Mouse (Mus musculus) limb, embryonic 14.5 days (tissue): Measurements from ENCODE around the gene Gnptab. TPM values are rescaled to one million over a fixed set of nuclear protein-coding genes. Genes with fewer than 3 reads are reported as not detected.
"Not testable (repeated sequence)": the region's sequence is repeated elsewhere in the genome, so short reads cannot be mapped to it uniquely, and the experiment has no call there.

Source experiments
- ATAC-seq: fragments of 200-750 bp; cut with Nextera tagmentation; 2 replicates; pipeline ENCODE4 v1.8.0; 2017; ENCODE audit warnings: low read depth, moderate number of reproducible peaks, moderate TSS enrichment; ENCODE audit not compliant: low FRiP score
- DNase-seq: peaks from one replicate; pipeline ENCODE4 v3.0.0-alpha.2; 2015; ENCODE audit warnings: low spot score
- H3K27ac ChIP-seq: fragments of 300-500 bp; sonication (generic); replicated peaks from 2 replicates; pipeline ENCODE4 v1.5.1; 2014; ENCODE audit warnings: low read depth, mild to moderate bottlenecking, low read length, moderate library complexity, mixed read lengths
- H3K27me3 ChIP-seq: fragments of 300-500 bp; sonication (generic); 2 replicates; pipeline ENCODE4 v1.6.1; 2014; ENCODE audit warnings: low read length, mixed read lengths; ENCODE audit not compliant: control insufficient read depth, insufficient read depth
- H3K36me3 ChIP-seq: fragments of 300-500 bp; sonication (generic); 2 replicates; pipeline ENCODE4 v1.6.1; 2014; ENCODE audit warnings: mild to moderate bottlenecking, low read length, moderate library complexity, mixed read lengths; ENCODE audit not compliant: control insufficient read depth, insufficient read depth
- H3K4me1 ChIP-seq: fragments of 300-500 bp; sonication (generic); 2 replicates; pipeline ENCODE4 v1.6.1; 2014; ENCODE audit warnings: antibody characterized with exemption, low read length, mixed read lengths; ENCODE audit not compliant: control insufficient read depth, insufficient read depth
- H3K4me2 ChIP-seq: fragments of 300-500 bp; sonication (generic); replicated peaks from 2 replicates; pipeline ENCODE4 v1.6.1; 2014; ENCODE audit warnings: low read depth, mild to moderate bottlenecking, low read length, moderate library complexity; ENCODE audit not compliant: severe bottlenecking
- H3K4me3 ChIP-seq: fragments of 300-500 bp; sonication (generic); replicated peaks from 2 replicates; pipeline ENCODE4 v1.5.1; 2014; ENCODE audit warnings: low read length
- H3K9ac ChIP-seq: fragments of 300-500 bp; sonication (generic); 2 replicates; pipeline ENCODE4 v1.6.1; 2014; ENCODE audit warnings: mild to moderate bottlenecking, low read depth, low read length, moderate library complexity; ENCODE audit not compliant: severe bottlenecking
- H3K9me3 ChIP-seq: fragments of 300-500 bp; sonication (generic); 2 replicates; pipeline ENCODE4 v1.6.1; 2016; ENCODE audit warnings: low read length; ENCODE audit not compliant: control insufficient read depth
- POLR2A ChIP-seq: fragments of 200-500 bp; IDR thresholded peaks from 2 replicates; pipeline ENCODE4 v1.8.0; 2012; ENCODE audit warnings: inconsistent platforms, mild to moderate bottlenecking, moderate library complexity, borderline replicate concordance; ENCODE audit not compliant: insufficient read depth, insufficient read length; ENCODE audit errors: extremely low read depth
- WGBS: fragments of 180-500 bp; shearing (Covaris S2); extraction: QIAGEN DNeasy Blood & Tissue Kit; methylation state at CpG from one replicate; pipeline ENCODE4 v1.1.7; 2014; 5-methylcytosine and 5-hydroxymethylcytosine counted together
- polyA plus RNA-seq, 2 experiments: library from polyadenylated mRNA; depleted of rRNA in 1 of 2; stranded (reverse) in 1 of 2; unstranded in 1 of 2; fragments of >200 nt; fragmentation: Nextera tagmentation in 1 of 2; extraction: Ambion mirVana in 1 of 2; gene quantifications; 2 replicates each; pipeline versions ENCODE4 v1.2.1 to v1.2.3; 2012 to 2014

The Gnptab gene
- polyA plus RNA-seq, 2 experiments: 8.9 to 19.7 TPM

DNA sequence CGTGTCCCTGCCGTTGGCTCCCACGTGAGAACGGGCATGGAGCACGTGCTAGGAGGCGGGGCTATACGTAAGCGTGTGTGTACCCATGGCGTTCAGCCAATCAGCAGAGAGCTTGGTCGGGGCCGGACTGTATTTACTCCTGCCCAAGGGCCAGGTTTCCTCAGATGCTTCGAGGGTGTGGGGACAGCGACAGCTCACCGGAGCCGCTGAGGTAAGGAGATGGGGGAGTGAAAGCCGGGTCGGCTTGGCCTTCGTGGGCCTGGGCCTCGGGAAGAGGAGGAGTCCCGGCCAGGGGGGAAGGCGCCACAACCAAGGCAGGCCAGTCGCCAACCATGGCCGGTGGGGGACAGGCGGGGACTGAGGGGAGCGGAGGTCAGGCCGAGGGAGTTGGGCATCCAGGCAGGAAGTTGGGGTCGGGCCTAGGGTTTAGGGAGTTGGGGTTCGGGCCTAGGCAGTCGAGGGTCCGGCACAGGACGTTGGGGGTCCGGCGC is 80.6 kb downstream of the Gnptab start, which contains the start of gene Sycp3:
TSS of gene Sycp3 (plus strand) at position 68 of the 491 bp plus-strand sequence.
- no peaks in the 10 kb centered on the region for H3K27me3 ChIP-seq
- H3K4me3 ChIP-seq: no peak within 1 kb of the TSS
- no peaks in the 10 kb centered on the region for H3K36me3 ChIP-seq
- WGBS: 88% methylated on average over 33 of the region's 33 CpGs
- DNase-seq (no peak), ATAC-seq (no peak)
- no peaks in the 10 kb centered on the region for H3K4me1 ChIP-seq
- no peak within 1 kb of the TSS for H3K9ac ChIP-seq
- no peak for TF ChIP-seq POLR2A
- no peak within 1 kb of the TSS for H3K27ac ChIP-seq
- H3K4me2 ChIP-seq: no peak within 1 kb of the TSS
- H3K9me3 ChIP-seq: no peaks in the 10 kb centered on the region

DNA sequence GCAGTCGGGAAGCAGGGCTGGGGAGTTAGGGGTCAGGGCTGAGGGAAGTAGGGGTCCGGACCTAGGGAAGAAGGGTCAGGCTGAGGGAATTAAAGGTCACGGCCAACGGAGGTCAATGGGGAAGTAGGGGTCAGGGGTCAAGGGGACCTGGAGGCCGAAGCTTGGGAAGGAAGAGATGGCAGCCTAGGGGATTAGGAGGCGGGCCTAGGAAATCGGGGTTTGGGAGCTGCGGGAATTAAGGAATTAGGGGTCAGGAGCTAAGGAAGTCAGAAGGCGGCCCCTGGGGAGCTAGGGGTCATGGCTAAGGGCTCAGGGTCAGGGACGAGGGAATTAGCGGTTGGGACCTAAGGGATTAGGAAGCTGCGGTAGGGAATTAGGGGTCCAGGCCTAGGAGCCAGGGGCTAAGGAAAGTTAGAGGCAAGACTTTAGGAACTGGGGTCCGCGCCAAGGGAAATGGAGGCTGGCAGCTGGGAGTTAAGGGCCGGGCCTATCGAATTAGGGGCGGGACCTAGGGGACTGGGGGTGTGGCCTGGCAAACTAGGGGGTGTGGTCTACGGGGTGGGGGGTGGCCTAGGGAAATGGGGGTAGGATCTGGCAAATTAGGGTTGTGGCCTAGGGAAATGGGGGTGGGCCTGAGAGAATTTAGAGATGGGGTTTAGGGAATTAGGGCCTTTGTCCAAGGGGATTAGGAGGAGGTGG is 81.3 kb downstream of the Gnptab start:
- ATAC-seq (no peak), DNase-seq (no peak)
- H3K4me1 ChIP-seq: no peaks in the 10 kb centered on the region
- H3K9me3 ChIP-seq: no peaks in the 10 kb centered on the region
- H3K27ac ChIP-seq: no peak overlapping the region
- H3K4me2 ChIP-seq: no peak overlapping the region
- 76% methylated on average over 18 of the region's 18 CpGs for WGBS
- H3K4me3 ChIP-seq: no peak overlapping the region
- no peaks in the 10 kb centered on the region for H3K27me3 ChIP-seq
- no peak overlapping the region for H3K9ac ChIP-seq
- TF ChIP-seq POLR2A: no peak
- no peaks in the 10 kb centered on the region for H3K36me3 ChIP-seq

DNA sequence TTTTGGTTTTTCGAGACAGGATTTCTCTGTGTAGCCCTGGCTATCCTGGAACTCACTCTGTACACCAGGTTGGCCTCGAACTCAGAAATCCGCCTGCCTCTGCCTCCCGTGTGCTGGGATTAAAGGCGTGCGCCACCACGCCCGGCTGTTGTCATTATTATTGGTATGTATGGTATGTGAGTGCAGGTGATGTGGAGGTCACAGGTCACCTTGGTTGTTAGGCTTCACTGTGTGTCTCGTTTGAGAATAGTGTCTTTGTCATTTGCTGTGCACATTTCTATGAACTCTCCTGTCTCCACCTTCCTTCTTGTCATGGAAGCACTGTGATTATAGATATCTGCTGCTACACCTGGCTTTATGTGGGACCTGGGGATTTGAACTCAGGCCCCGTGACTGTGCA is 103.9 kb downstream of the Gnptab start:
- H3K27ac ChIP-seq, H3K4me1 ChIP-seq, H3K4me2 ChIP-seq, H3K9me3 ChIP-seq, H3K36me3 ChIP-seq, H3K4me3 ChIP-seq, DNase-seq, ATAC-seq, H3K27me3 ChIP-seq, H3K9ac ChIP-seq: not testable (repeated sequence)
- 87% methylated on average over 10 of the region's 10 CpGs for WGBS

GRCm38 (mm10) chr10:88488629-88489028 is 109.7 kb downstream of the Gnptab start:
- H3K4me1 ChIP-seq: no peaks in the 10 kb centered on the region
- no peak overlapping the region for H3K4me2 ChIP-seq
- ATAC-seq (no peak), DNase-seq (no peak)
- TF ChIP-seq POLR2A: no peak
- H3K4me3 ChIP-seq: no peak overlapping the region
- WGBS: 85% methylated on average over 5 of the region's 5 CpGs
- no peak overlapping the region for H3K9ac ChIP-seq
- no peaks in the 10 kb centered on the region for H3K27me3 ChIP-seq
- H3K9me3 ChIP-seq: no peaks in the 10 kb centered on the region
- H3K36me3 ChIP-seq: no peaks in the 10 kb centered on the region
- H3K27ac ChIP-seq: no peak overlapping the region

DNA sequence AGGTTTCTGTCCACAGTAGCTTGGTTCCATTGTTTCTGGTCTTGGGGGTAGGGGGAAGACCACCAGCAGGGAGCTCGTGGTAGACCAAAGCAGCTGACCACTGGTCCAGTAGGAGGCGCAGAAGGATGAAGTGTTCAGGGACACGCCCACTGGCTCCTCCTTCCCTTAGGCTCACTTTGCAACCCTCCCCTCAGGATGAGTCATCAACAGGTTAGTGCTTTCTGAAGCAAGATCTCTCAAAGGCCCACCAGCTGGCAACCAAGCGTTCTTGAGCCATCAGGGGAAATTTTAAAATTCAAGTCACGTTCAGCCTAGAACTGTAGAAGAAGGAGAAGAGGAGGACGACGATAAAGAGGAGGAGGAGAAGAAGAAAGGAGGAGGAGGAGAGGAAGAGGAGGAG is 112.7 kb downstream of the Gnptab start:
- Histone ChIP-seq H3K4me2 (no peak overlapping the region), H3K9me3 (no peaks in the 10 kb centered on the region), H3K4me1 (peaks cover 8% of the 10 kb centered on the region; the same call in 1 of the 2 replicates), H3K27me3 (no peaks in the 10 kb centered on the region), H3K9ac (no peak overlapping the region), H3K27ac (no peak overlapping the region), H3K36me3 (no peaks in the 10 kb centered on the region), H3K4me3 (no peak overlapping the region)
- no peak for DNase-seq
- WGBS: 66% methylated on average over 7 of the region's 7 CpGs
- no peak for TF ChIP-seq POLR2A
- ATAC-seq: no peak
